Mouse (Mus musculus): ENCODE results near the gene Nle1.
A peak's percentile ranks its signal among the peaks of the same experiment; 100 is the strongest.
"Not testable (repeated sequence)": the region's sequence is repeated elsewhere in the genome, so short reads cannot be mapped to it uniquely, and the experiment has no call there.

The Nle1 gene

DNA sequence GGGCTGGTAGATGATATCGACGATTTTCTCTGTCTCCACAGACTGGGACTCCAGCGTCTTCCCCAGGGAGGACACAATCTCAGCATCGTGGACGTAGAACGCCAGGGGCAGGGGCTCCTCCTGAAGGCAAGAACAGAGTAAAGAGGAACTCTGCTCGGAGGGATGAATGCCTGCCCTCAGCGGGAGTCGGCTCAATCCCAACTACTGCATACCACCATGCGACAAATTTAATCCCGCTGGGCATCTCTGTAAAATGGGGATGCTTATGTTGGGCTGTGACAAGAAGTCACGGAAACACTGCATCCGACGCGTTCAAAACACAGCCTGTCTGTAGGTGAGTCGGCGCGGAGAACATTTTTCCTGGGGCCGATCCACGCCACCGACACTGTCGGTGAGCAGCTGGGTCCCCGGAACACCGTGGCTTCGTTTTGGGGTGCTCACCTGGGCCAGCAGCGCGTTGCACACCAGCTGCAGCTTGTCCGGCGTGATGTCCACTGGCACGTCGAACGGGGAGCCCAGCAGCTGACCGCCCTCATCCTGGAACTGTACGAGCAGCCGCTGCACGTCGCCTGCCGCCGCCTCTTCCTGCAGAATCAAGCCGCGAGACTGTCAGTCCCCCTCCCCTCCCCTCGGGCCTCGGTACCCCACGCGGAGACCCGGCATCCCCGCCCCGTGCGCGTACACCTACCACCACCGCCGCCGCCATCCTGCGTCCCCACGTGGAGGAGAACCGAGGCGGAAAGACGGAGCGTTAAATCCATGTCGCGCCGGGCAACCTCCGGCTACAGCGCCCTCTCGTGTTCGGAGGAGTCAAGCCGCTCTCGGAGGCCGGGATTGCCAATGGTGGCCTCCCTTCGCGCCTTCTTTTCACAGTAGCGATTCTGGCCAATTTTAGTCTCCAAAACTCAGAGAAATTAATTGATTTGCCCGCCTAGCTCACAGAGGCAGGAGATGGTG, at the start of gene Nle1:
TSS of gene Nle1 (minus strand) at position 761 of the 957 bp plus-strand sequence.
- peak; percentile 99 for DNase-seq

DNA sequence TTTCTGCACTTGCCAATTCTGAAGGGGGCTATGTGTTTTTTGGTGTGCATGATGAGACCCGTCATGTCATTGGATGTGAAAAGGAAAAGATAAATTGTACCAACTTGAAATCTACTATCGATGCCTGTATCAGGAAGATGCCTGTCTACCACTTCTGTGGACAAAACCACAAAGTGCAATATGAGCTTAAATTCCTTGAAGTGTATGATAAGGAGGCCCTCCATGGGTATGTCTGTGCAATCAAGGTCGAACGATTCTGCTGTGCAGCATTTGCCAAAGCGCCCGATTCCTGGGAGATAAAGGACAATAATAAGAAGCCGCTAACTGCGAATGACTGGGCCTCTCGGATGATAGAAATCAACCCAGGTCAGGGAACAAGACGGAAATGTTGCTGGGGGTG, 48.7 kb upstream of the Nle1 start:
- DNase-seq: no peak

DNA sequence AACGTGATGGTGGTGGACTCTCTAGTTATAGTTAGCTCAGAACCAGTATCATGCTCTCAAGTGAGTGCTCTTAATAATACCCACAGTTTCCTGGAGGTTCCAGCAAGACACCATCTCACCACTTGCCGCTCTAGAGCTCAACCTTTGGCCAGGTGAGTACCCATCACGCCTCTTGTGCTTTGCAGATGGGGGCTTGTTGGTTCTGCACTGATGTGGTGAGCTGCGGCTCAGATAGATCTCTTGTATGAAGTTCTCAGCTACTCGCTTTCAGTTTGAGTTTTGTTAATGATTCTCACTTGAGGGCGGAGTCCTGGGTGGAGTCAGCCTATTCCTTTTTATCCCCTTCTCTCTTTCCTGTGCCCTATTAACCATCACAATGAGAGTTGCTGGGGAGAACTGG, 46.4 kb upstream of the Nle1 start:
- DNase-seq: no peak

DNA sequence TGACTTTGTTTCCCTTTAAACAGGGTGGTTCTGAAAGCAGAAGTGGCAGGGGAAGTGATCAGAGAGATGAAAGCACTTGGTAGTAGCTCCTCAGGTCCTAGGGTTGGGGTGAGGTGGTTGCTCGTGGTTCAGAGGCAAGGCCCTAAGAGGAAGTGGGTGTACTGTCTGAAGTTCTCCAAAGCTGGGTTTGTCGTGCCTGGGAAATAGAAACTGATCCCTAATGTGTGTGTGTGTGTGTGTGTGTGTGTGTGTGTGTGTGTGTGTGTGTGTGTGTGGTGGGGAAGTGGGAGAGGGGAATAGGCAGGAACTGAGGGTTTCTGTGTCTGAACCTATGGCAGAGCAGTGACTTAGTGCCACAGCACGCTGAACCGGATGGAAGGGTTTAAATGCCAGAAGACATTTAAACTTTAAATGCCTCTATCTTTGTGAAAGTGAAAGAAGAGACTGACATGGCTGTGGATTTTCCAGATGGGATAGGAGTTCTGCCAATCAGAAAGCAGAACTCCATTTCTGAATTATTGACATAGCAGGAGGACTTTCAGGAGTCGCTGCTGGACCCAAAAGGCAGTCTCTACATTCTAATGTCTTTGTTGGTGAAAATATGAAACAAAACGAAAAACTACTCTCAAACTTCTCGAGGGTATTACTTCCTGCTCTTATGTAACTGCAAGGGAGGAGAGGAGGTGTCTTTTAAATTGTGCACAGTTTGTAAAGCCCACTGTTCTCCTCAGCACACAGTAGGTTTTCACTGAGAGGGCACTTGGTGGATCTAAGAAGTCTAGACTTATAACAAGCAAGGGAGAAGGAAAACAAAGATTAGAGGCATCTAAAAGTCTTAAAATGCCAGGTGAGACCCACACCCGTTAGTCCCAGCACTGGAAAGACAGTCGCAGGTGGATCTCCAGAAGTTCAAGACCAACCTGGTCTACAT, 44.7 kb upstream of the Nle1 start:
- peak; percentile 96 for DNase-seq

GRCm38 (mm10) chr11:82951865-82952611, 43.8 kb upstream of the Nle1 start:
- DNase-seq: peak; percentile 99

DNA sequence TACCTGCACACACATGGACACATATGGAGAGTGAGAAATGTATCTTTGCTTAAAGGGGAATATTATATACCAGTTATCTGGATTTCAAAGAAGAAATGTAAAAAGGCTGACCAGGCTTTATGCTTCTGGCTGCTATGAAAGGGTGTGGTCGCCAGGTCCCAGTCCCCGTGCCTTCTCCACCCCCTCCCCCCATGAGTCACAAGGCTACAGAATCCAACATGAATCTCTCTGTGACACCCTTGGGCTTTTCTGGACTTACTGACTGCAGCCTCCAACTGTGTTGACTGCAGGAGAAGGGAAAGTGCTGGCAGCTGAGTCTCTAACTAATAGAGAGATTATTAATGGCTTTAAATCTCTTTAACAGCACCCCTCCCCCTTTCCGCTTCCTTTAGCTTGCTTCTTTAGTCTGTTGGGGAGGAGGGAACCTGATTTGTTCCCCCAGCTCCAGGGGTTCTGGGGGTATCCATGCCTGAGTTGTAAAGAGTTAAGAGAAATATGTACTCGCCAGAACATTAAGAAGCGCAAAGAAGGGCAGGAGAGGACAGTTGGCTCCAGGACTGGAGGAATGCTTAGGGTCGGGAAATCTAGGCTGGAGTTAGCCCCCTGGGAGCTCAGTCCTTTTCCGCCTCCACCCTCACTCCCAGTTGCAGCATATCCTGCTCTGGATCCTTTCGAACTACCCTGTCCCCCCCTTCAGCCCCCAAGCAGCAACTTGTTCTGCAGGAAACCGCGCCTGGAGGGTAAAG, 42.7 kb upstream of the Nle1 start, which contains the start of gene Slfn5:
TSS of gene Slfn5 (plus strand) at position 614 of the 746 bp plus-strand sequence.
- peak; percentile 99 for DNase-seq

DNA sequence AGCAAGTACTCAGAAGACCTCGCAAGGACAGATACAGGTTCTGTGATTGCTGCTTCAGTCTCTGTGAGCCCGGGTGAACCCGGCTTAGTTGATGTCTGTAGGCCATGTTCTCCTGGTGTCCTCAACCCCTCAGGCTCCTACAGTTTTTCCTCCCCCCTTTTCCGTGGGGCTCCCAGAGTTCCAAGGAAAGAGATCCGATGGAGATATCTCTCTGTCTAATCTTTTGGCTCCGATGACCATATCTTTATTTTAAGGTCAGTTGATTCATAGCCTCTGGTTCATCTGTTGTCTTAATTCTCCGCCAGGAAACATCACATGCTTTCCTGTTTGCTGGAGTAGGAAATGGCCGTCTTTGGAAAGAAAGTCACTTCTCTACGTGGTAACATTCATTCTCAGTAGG, 40.8 kb upstream of the Nle1 start:
- DNase-seq: peak; percentile 97

GRCm38 (mm10) chr11:82947457-82947856, 39.2 kb upstream of the Nle1 start:
- DNase-seq: peak; percentile 93

GRCm38 (mm10) chr11:82945636-82946035, 37.4 kb upstream of the Nle1 start:
- DNase-seq: no peak

DNA sequence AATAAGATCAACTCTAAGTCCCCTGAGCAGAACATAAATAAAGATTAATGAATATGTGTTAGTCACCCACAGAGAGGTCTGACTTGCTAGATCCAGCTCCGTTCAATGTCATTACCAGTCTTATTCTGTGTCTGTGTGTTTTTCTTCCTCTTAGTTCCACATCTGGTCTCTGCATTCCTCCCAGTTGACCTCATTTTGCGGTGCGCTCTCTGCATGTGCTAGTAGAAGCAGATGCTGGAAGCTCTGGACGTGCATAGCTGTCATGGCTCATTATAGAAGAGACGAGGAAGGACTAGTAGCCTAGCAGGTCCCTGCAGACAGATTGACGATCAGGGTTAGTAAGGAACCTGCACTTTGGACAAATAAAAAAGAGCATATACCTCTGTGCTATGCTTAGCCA, 35.1 kb upstream of the Nle1 start:
- DNase-seq: no peak

DNA sequence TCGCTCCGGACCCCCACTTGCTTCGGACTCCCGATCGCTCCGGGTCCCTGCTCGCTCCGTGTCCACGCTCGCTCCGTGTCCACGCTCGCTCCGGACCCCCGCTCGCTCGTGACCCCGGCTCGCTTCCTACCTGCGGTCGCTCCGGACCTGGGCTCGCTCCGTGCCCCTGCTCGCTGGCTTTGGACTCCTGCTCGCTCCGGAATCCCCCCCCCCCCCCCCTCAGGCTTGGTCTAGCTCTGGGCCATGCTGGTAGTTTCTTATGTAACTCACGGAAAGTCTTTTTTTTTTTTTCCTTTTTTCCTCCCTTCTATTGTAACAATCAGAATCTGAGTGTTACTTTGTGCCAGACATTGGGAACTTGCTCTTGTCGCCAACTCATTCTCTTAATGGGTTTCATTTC, 25.0 kb upstream of the Nle1 start:
- DNase-seq: no peak

GRCm38 (mm10) chr11:82931671-82932450, 23.6 kb upstream of the Nle1 start:
- DNase-seq: not testable (repeated sequence)

DNA sequence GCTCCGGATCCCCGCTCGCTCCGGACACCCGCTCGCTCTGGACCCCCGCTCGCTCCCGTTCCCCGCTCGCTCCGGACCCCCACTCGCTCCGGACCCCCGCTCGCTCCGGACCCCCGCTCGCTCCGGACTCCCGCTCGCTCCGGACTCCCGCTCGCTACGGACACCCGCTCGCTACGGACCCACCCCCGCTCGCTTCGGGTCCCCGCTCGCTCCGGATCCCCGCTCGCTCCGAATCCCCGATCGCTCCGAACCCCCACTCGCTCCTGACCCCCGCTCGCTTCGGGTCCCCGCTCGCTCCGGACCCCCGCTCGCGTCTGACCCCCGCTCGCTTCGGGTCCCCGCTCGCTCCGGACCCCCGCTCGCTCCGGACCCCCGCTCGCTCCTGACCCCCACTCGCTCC, 22.9 kb upstream of the Nle1 start:
- DNase-seq: not testable (repeated sequence)

- DNase-seq: not testable (repeated sequence)
Observed at GRCm38 (mm10) chr11:82930391-82930955, 22.3 kb upstream of the Nle1 start.

DNA sequence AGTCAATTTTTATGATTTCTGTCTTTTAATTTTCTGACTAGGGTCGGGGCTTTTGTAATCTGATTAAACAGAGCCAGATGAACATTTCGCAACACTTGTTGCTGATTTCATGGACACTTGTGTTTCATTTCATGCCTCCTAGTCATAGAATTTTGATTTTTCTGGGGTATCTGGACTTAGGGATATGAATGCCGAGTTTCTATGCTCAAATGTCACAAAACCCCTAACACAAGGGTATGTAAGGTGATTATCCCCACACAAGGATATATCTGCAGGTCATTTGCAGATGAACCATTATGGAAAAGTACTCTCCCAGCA, 21.4 kb upstream of the Nle1 start:
- no peak for DNase-seq

GRCm38 (mm10) chr11:82928897-82929632, 20.9 kb upstream of the Nle1 start:
- DNase-seq: peak; percentile 93

DNA sequence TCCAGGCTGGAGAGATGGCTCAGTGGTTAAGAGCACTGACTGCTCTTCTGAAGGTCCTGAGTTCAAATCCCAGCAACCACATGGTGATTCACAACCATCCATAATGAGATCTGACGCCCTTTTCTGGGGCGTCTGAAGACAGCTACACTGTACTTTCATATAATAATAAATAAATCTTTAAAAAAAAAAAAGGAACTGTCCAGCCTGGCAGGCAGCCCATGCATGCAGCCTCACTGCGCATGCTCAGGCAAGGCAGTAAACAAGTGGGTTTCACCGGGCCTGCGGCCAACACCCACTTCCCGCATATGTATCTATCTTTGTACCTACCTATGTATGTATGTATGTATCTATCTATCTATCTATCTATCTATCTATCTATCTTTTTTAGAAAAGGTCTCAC, 15.7 kb upstream of the Nle1 start:
- DNase-seq: not testable (repeated sequence)

DNA sequence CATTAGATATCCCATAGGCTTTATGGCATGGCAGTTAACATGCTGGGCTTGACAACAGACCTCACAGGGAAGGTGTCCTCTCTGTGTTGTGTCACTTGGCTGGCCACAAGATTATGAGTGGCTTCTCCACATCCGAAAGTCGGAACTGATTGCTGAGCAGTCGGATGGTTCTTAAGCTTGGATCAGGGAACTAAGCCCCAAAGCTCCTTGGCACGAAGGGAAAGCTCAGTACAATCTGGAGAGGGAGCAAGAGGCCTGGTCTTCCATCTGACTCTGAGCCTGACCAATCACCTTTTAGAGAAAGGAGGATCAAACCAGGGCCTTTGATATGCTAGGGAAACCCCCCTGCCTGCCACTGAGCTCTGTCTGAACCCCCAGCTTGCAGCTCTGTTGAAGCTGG, 13.5 kb upstream of the Nle1 start:
- no peak for DNase-seq

DNA sequence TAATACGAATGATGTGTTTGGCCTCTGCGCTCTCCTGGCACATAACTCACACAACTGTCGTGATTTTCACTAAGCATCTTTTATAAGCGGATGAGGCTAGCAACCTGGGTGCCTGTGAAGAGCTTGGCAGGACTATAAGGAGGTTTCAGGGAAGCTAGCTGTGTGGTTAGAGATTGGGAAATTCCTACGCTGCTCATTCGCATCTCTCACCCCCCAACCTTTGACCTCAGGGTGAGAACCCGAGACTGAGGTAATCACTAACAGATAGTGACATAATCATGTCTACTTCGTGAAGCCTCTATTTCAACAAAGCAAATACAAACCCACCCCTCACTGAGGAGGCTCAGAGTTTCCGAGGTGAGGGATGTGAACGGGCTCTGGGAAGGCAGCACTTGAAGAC, 12.6 kb upstream of the Nle1 start:
- DNase-seq: no peak

GRCm38 (mm10) chr11:82914711-82915352, 6.6 kb upstream of the Nle1 start:
- peak; percentile 94 for DNase-seq

Data from heart, adult 11 months (tissue).